In genomic region chr11:97696669-97697068, GRCm38 (mm10) we compare ENCODE assay signal across 10 mouse cellular contexts. TPM values are rescaled to one million over a fixed set of nuclear protein-coding genes. Genes with fewer than 3 reads are reported as not detected.
DNase-seq lines count a peak whose midpoint lies in the region; ATAC-seq and TF ChIP-seq lines count a peak whose summit lies in the region.
"Had no signal": no experiment of that assay in that cellular context is flagged by ENCODE, and none has a peak within 500 bp of the region (broad histone marks: within the 10 kb centered on the region; RNA-seq: fewer than 3 reads in every experiment).

No protein-coding gene starts in this region.

- DNase-seq in lung, postnatal 0 days (ENCODE audit: low spot score): no peak
- no peak for DNase-seq in lung, postnatal 36 days
- DNase-seq in forebrain, embryonic 11.5 days (ENCODE audit: low spot score): no peak
- no peak for DNase-seq in adrenal gland, postnatal 10 days
- no peak for DNase-seq in thymus, postnatal 10 days (ENCODE audit: low spot score in 2 of 2)
- DNase-seq: thymus, postnatal 14 days had no signal

- no peaks in the 10 kb centered on the region for H3K9me3 ChIP-seq in lung, postnatal 0 days (ENCODE audit: low read length)
- H3K9me3 ChIP-seq in forebrain, embryonic 11.5 days (ENCODE audit: control insufficient read depth, low read length): no peaks in the 10 kb centered on the region
- no peaks in the 10 kb centered on the region for H3K9me3 ChIP-seq in intestine, embryonic 15.5 days
- no peaks in the 10 kb centered on the region for H3K9me3 ChIP-seq in neural tube, embryonic 15.5 days (replicated peaks)
- H3K9me3 ChIP-seq: lung, embryonic 15.5 days had no signal

- ATAC-seq in lung, postnatal 0 days: no peak
- no peak for ATAC-seq in forebrain, embryonic 11.5 days (replicated peaks; ENCODE audit: low FRiP score)
- no peak for ATAC-seq in intestine, embryonic 15.5 days
- ATAC-seq in neural tube, embryonic 15.5 days (ENCODE audit: low FRiP score): no peak
- ATAC-seq: activated CD4-positive, CD25-positive, alpha-beta regulatory T cell, adult 4 months had no signal

- H3K4me3 ChIP-seq in lung, postnatal 0 days (ENCODE audit: low read depth, low read length): no peak overlapping the region
- H3K4me3 ChIP-seq in forebrain, embryonic 11.5 days (ENCODE audit: low read depth, low read length): no peak overlapping the region
- no peak overlapping the region for H3K4me3 ChIP-seq in intestine, embryonic 15.5 days (replicated peaks)
- peak overlapping the region; percentile 95 for H3K4me3 ChIP-seq in neural tube, embryonic 15.5 days (replicated peaks)

- no peak overlapping the region for H3K9ac ChIP-seq in lung, postnatal 0 days (replicated peaks; ENCODE audit: low read depth)
- H3K9ac ChIP-seq in forebrain, embryonic 11.5 days (ENCODE audit: low read length): no peak overlapping the region
- no peak overlapping the region for H3K9ac ChIP-seq in intestine, embryonic 15.5 days
- peak overlapping the region; percentile 28; the same call in 1 of the 2 replicates for H3K9ac ChIP-seq in neural tube, embryonic 15.5 days (replicated peaks)

- no peak for TF ChIP-seq CTCF in lung, postnatal 0 days (IDR thresholded peaks at IDR 0.05)

- peaks cover 30% of the 10 kb centered on the region for H3K4me1 ChIP-seq in lung, postnatal 0 days (ENCODE audit: insufficient read depth, low read depth, low read length)
- H3K4me1 ChIP-seq in forebrain, embryonic 11.5 days (replicated peaks; ENCODE audit: control insufficient read depth, insufficient read depth, low read length): peaks cover 37% of the 10 kb centered on the region
- peaks cover 54% of the 10 kb centered on the region for H3K4me1 ChIP-seq in intestine, embryonic 15.5 days (replicated peaks)
- peaks cover 65% of the 10 kb centered on the region for H3K4me1 ChIP-seq in neural tube, embryonic 15.5 days

- no peak overlapping the region for H3K4me2 ChIP-seq in lung, postnatal 0 days (replicated peaks; ENCODE audit: low read depth, low read length)
- H3K4me2 ChIP-seq in forebrain, embryonic 11.5 days (ENCODE audit: low read depth, low read length, severe bottlenecking): peak overlapping the region; percentile 34; the same call in 1 of the 2 replicates
- H3K4me2 ChIP-seq in intestine, embryonic 15.5 days (replicated peaks): peak overlapping the region; percentile 7
- peak overlapping the region; percentile 90 for H3K4me2 ChIP-seq in neural tube, embryonic 15.5 days

- TF ChIP-seq EP300 in lung, postnatal 0 days (IDR thresholded peaks at IDR 0.05): no peak

- 66% methylated on average over 8 of the region's 8 CpGs for WGBS in lung, postnatal 0 days
- 76% methylated on average over 8 of the region's 8 CpGs for WGBS in forebrain, embryonic 11.5 days
- 71% methylated on average over 8 of the region's 8 CpGs for WGBS in intestine, embryonic 15.5 days
- WGBS in neural tube, embryonic 15.5 days: 68% methylated on average over 8 of the region's 8 CpGs

- 0 out of 2 replicates have a peak overlapping the region, but pooled peaks have one; percentile 38 for H3K27ac ChIP-seq in lung, postnatal 0 days (ENCODE audit: low read length)
- no peak overlapping the region for H3K27ac ChIP-seq in forebrain, embryonic 11.5 days (ENCODE audit: low read depth, low read length)
- no peak overlapping the region for H3K27ac ChIP-seq in intestine, embryonic 15.5 days
- 0 out of 2 replicates have a peak overlapping the region, but pooled peaks have one; percentile 79 for H3K27ac ChIP-seq in neural tube, embryonic 15.5 days (replicated peaks)

- no peaks in the 10 kb centered on the region; the same call in 1 of the 2 replicates for H3K36me3 ChIP-seq in lung, postnatal 0 days (ENCODE audit: insufficient read depth, low read length)
- H3K36me3 ChIP-seq in forebrain, embryonic 11.5 days (ENCODE audit: control insufficient read depth, insufficient read depth, low read length): no peaks in the 10 kb centered on the region
- H3K36me3 ChIP-seq in intestine, embryonic 15.5 days: peaks cover 6% of the 10 kb centered on the region; the same call in 1 of the 2 replicates
- peaks cover 12% of the 10 kb centered on the region for H3K36me3 ChIP-seq in neural tube, embryonic 15.5 days

- H3K27me3 ChIP-seq in lung, postnatal 0 days (replicated peaks; ENCODE audit: insufficient read depth, low read length): no peaks in the 10 kb centered on the region
- no peaks in the 10 kb centered on the region for H3K27me3 ChIP-seq in forebrain, embryonic 11.5 days (ENCODE audit: control insufficient read depth, insufficient read depth, low read length)
- H3K27me3 ChIP-seq in intestine, embryonic 15.5 days (replicated peaks): no peaks in the 10 kb centered on the region
- H3K27me3 ChIP-seq in neural tube, embryonic 15.5 days (replicated peaks): no peaks in the 10 kb centered on the region
- H3K27me3 ChIP-seq: lung, embryonic 15.5 days had no signal

RNA-seq across cellular contexts. Expression of gene Pcgf2, which starts 3.6 kb away (rescaled TPM):
- 10.5 TPM in 2 replicates for polyA plus RNA-seq in lung, postnatal 0 days (2015; fragmentation: Nextera tagmentation; extraction: Ambion mirVana)
- polyA plus RNA-seq in forebrain, embryonic 11.5 days (2014; fragmentation: Nextera tagmentation; extraction: Ambion mirVana): 24.2 and 25.9 TPM in 2 replicates
- 12.7 and 12.8 TPM in 2 replicates for polyA plus RNA-seq in intestine, embryonic 15.5 days (2015; fragmentation: Nextera tagmentation; extraction: Ambion mirVana)
- polyA plus RNA-seq in neural tube, embryonic 15.5 days (2015; fragmentation: Nextera tagmentation; extraction: Ambion mirVana): 17.6 and 17.7 TPM in 2 replicates
- total RNA-seq in adrenal gland, postnatal 10 days (2021): 10 to 100 TPM; 29.7 to 41.0 TPM

RNA-seq across cellular contexts. Expression of gene Psmb3, which starts 6.5 kb away (rescaled TPM):
- polyA plus RNA-seq in lung, postnatal 0 days (2015; fragmentation: Nextera tagmentation; extraction: Ambion mirVana): 350 and 419 TPM in 2 replicates
- polyA plus RNA-seq in forebrain, embryonic 11.5 days (2014; fragmentation: Nextera tagmentation; extraction: Ambion mirVana): 463 and 510 TPM in 2 replicates
- 426 and 480 TPM in 2 replicates for polyA plus RNA-seq in intestine, embryonic 15.5 days (2015; fragmentation: Nextera tagmentation; extraction: Ambion mirVana)
- 458 and 459 TPM in 2 replicates for polyA plus RNA-seq in neural tube, embryonic 15.5 days (2015; fragmentation: Nextera tagmentation; extraction: Ambion mirVana)
- total RNA-seq in adrenal gland, postnatal 10 days (2021): 100 to 1,000 TPM; 231 to 234 TPM

RNA-seq across cellular contexts. Expression of gene Cisd3, which starts 11.0 kb away (rescaled TPM):
- polyA plus RNA-seq in lung, postnatal 0 days (2015; fragmentation: Nextera tagmentation; extraction: Ambion mirVana): 59.1 and 63.8 TPM in 2 replicates
- 13.5 and 14.0 TPM in 2 replicates for polyA plus RNA-seq in forebrain, embryonic 11.5 days (2014; fragmentation: Nextera tagmentation; extraction: Ambion mirVana)
- 79.9 and 93.0 TPM in 2 replicates for polyA plus RNA-seq in intestine, embryonic 15.5 days (2015; fragmentation: Nextera tagmentation; extraction: Ambion mirVana)
- polyA plus RNA-seq in neural tube, embryonic 15.5 days (2015; fragmentation: Nextera tagmentation; extraction: Ambion mirVana): 46.9 and 50.1 TPM in 2 replicates
- total RNA-seq in adrenal gland, postnatal 10 days (2021): 100 to 1,000 TPM; 260 to 277 TPM

RNA-seq across cellular contexts. Expression of gene Mllt6, which starts 33.5 kb away (rescaled TPM):
- polyA plus RNA-seq in lung, postnatal 0 days (2015; fragmentation: Nextera tagmentation; extraction: Ambion mirVana): 3.0 and 3.5 TPM in 2 replicates
- 3.4 and 4.9 TPM in 2 replicates for polyA plus RNA-seq in forebrain, embryonic 11.5 days (2014; fragmentation: Nextera tagmentation; extraction: Ambion mirVana)
- polyA plus RNA-seq in intestine, embryonic 15.5 days (2015; fragmentation: Nextera tagmentation; extraction: Ambion mirVana): 1.9 and 2.4 TPM in 2 replicates
- 2.3 and 3.1 TPM in 2 replicates for polyA plus RNA-seq in neural tube, embryonic 15.5 days (2015; fragmentation: Nextera tagmentation; extraction: Ambion mirVana)
- 10 to 100 TPM; 36.1 to 48.2 TPM for total RNA-seq in adrenal gland, postnatal 10 days (2021)

RNA-seq across cellular contexts. Expression of gene Pip4k2b, which starts 47.8 kb away (rescaled TPM):
- polyA plus RNA-seq in lung, postnatal 0 days (2015; fragmentation: Nextera tagmentation; extraction: Ambion mirVana): 0.86 and 1.3 TPM in 2 replicates
- polyA plus RNA-seq in forebrain, embryonic 11.5 days (2014; fragmentation: Nextera tagmentation; extraction: Ambion mirVana): 1.8 and 1.9 TPM in 2 replicates
- 1.0 and 1.2 TPM in 2 replicates for polyA plus RNA-seq in intestine, embryonic 15.5 days (2015; fragmentation: Nextera tagmentation; extraction: Ambion mirVana)
- polyA plus RNA-seq in neural tube, embryonic 15.5 days (2015; fragmentation: Nextera tagmentation; extraction: Ambion mirVana): 3.8 and 5.0 TPM in 2 replicates
- 10 to 100 TPM; 27.3 to 33.3 TPM for total RNA-seq in adrenal gland, postnatal 10 days (2021)

Comparison
In these comparisons a context has a peak if more than half of its experiments do, and no peak if none do; other contexts are left out.
1. H3K27ac ChIP-seq: peak in lung, postnatal 0 days (single experiment) and neural tube, embryonic 15.5 days (single experiment); none in forebrain, embryonic 11.5 days (single experiment) and intestine, embryonic 15.5 days (single experiment).